Mouse (Mus musculus): Measurements from ENCODE around the gene Lamb3. TPM values are rescaled to one million over a fixed set of nuclear protein-coding genes. Genes with fewer than 3 reads are reported as not detected.

Gene Lamb3
- total and polyA plus RNA-seq, 3 experiments, result 10.1 to 14.6 (median 12.3) TPM

GRCm38 (mm10) chr1:193230935-193231334 lies 23.4 kb downstream of the Lamb3 start:
- no peak for DNase-seq (ENCODE audit: extremely low read depth)
- no peak overlapping the region for H3K27ac ChIP-seq (ENCODE audit: insufficient read depth, low read depth)
- H3K79me2 ChIP-seq (replicated peaks; ENCODE audit: control insufficient read depth, extremely low read depth, insufficient read depth, poor library complexity, severe bottlenecking), result no peaks in the 10 kb centered on the region
- no peak for TF ChIP-seq POLR2AphosphoS2 (IDR thresholded peaks at IDR 0.05; ENCODE audit: low read depth, low read length)
- TF ChIP-seq MXI1 (IDR thresholded peaks at IDR 0.05; ENCODE audit: low read depth, low read length), result no peak
- no peak for TF ChIP-seq TCF12 (IDR thresholded peaks at IDR 0.05; ENCODE audit: low read depth, low read length)
- TF ChIP-seq POLR2A (IDR thresholded peaks at IDR 0.05; ENCODE audit: low read depth, low read length), result no peak
- TF ChIP-seq NRF1 (IDR thresholded peaks at IDR 0.05; ENCODE audit: low read depth, low read length), result no peak
- TF ChIP-seq UBTF (IDR thresholded peaks at IDR 0.05; ENCODE audit: low read depth, low read length), result no peak
- no peak for TF ChIP-seq JUND (conservative IDR thresholded peaks at IDR 0.05; ENCODE audit: low read depth, low read length)
- no peak for TF ChIP-seq RAD21 (IDR thresholded peaks at IDR 0.05; ENCODE audit: low read depth, low read length)
- no peaks in the 10 kb centered on the region for H3K27me3 ChIP-seq (replicated peaks)
- no peak overlapping the region for H3K9ac ChIP-seq (ENCODE audit: insufficient read depth, low read depth)
- no peak overlapping the region for H3K4me2 ChIP-seq (ENCODE audit: insufficient read depth, low read depth, poor library complexity, severe bottlenecking)
- no peak overlapping the region for H3K4me3 ChIP-seq (replicated peaks in 1 of 3; ENCODE audit: low read depth in 2 of 3, low read length in 2 of 3, poor library complexity in 1 of 3)
- dilution Hi-C loops (cut with MboI; ENCODE audit: extremely low pct_ligation_motif_present, extremely low pct_unique_long_range_greater_than_20kb, low sequenced_read_pairs) (no loop called here), in situ Hi-C loops (cut with MboI; ENCODE audit: low pct_ligation_motif_present, low pct_unique_long_range_greater_than_20kb, low sequenced_read_pairs) (no loop called here)
- peaks cover 11 to 67% of the 10 kb centered on the region in 2 experiments for H3K4me1 ChIP-seq (ENCODE audit: control insufficient read depth in 1 of 2, insufficient read depth in 2 of 2)
- H3K36me3 ChIP-seq (replicated peaks in 1 of 2; ENCODE audit: control insufficient read depth in 1 of 2, insufficient read depth in 1 of 2, low read length in 1 of 2), result peaks cover 0 to 32% of the 10 kb centered on the region in 2 experiments
- no peaks in the 10 kb centered on the region for H3K9me3 ChIP-seq (replicated peaks; ENCODE audit: low read length)

- Histone ChIP-seq H3K9me3 (replicated peaks; ENCODE audit: low read length) (no peaks in the 10 kb centered on the region), H3K9ac (ENCODE audit: insufficient read depth, low read depth) (no peak overlapping the region), H3K4me3 (replicated peaks in 1 of 3; ENCODE audit: low read depth in 2 of 3, low read length in 2 of 3, poor library complexity in 1 of 3) (no peak overlapping the region), H3K4me1 (ENCODE audit: control insufficient read depth in 1 of 2, insufficient read depth in 2 of 2) (peaks cover 11 to 59% of the 10 kb centered on the region in 2 experiments), H3K36me3 (replicated peaks in 1 of 2; ENCODE audit: control insufficient read depth in 1 of 2, insufficient read depth in 1 of 2, low read length in 1 of 2) (peaks cover 0 to 16% of the 10 kb centered on the region in 2 experiments), H3K4me2 (ENCODE audit: insufficient read depth, low read depth, poor library complexity, severe bottlenecking) (no peak overlapping the region), H3K79me2 (replicated peaks; ENCODE audit: control insufficient read depth, extremely low read depth, insufficient read depth, poor library complexity, severe bottlenecking) (no peaks in the 10 kb centered on the region), H3K27me3 (replicated peaks) (no peaks in the 10 kb centered on the region), H3K27ac (ENCODE audit: insufficient read depth, low read depth) (no peak overlapping the region)
- dilution Hi-C loops (cut with MboI; ENCODE audit: extremely low pct_ligation_motif_present, extremely low pct_unique_long_range_greater_than_20kb, low sequenced_read_pairs) (no loop called here), in situ Hi-C loops (cut with MboI; ENCODE audit: low pct_ligation_motif_present, low pct_unique_long_range_greater_than_20kb, low sequenced_read_pairs) (no loop called here)
- DNase-seq (ENCODE audit: extremely low read depth), result no peak
- no peak for TF ChIP-seq HCFC1 (IDR thresholded peaks at IDR 0.05; ENCODE audit: low read depth, low read length)
- TF ChIP-seq NRF1 (IDR thresholded peaks at IDR 0.05; ENCODE audit: low read depth, low read length), result no peak
- no peak for TF ChIP-seq MAZ (IDR thresholded peaks at IDR 0.05; ENCODE audit: low read depth, low read length)
- no peak for TF ChIP-seq EP300 (IDR thresholded peaks at IDR 0.05; ENCODE audit: low read length)
- no peak for TF ChIP-seq PAX5 (IDR thresholded peaks at IDR 0.05; ENCODE audit: low read length)
- no peak for TF ChIP-seq ZNF384 (IDR thresholded peaks at IDR 0.05; ENCODE audit: low read depth, low read length)
Observed at GRCm38 (mm10) chr1:193232732-193233131, 25.2 kb downstream of the Lamb3 start.

GRCm38 (mm10) chr1:193234130-193234645 lies 26.7 kb downstream of the Lamb3 start:
- H3K79me2 ChIP-seq (replicated peaks; ENCODE audit: control insufficient read depth, extremely low read depth, insufficient read depth, poor library complexity, severe bottlenecking), result no peaks in the 10 kb centered on the region
- TF ChIP-seq E2F4 (IDR thresholded peaks at IDR 0.05; ENCODE audit: insufficient replicate concordance, low read depth, low read length), result no peak
- no peak for DNase-seq (ENCODE audit: extremely low read depth)
- H3K36me3 ChIP-seq (replicated peaks in 1 of 2; ENCODE audit: control insufficient read depth in 1 of 2, insufficient read depth in 1 of 2, low read length in 1 of 2), result peaks cover 0 to 11% of the 10 kb centered on the region in 2 experiments
- H3K4me1 ChIP-seq (ENCODE audit: control insufficient read depth in 1 of 2, insufficient read depth in 2 of 2), result peaks cover 14 to 61% of the 10 kb centered on the region in 2 experiments
- no peaks in the 10 kb centered on the region for H3K9me3 ChIP-seq (replicated peaks; ENCODE audit: low read length)
- in situ Hi-C loops (cut with MboI; ENCODE audit: low pct_ligation_motif_present, low pct_unique_long_range_greater_than_20kb, low sequenced_read_pairs) (no loop called here), dilution Hi-C loops (cut with MboI; ENCODE audit: extremely low pct_ligation_motif_present, extremely low pct_unique_long_range_greater_than_20kb, low sequenced_read_pairs) (no loop called here)
- no peak overlapping the region for H3K4me3 ChIP-seq (replicated peaks in 1 of 3; ENCODE audit: low read depth in 2 of 3, low read length in 2 of 3, poor library complexity in 1 of 3)
- no peak overlapping the region for H3K27ac ChIP-seq (ENCODE audit: insufficient read depth, low read depth)
- H3K4me2 ChIP-seq (ENCODE audit: insufficient read depth, low read depth, poor library complexity, severe bottlenecking), result no peak overlapping the region
- no peak overlapping the region for H3K9ac ChIP-seq (ENCODE audit: insufficient read depth, low read depth)
- H3K27me3 ChIP-seq (replicated peaks), result no peaks in the 10 kb centered on the region

Data from CH12.LX (cell line).